Mouse (Mus musculus) right cerebral cortex, postnatal 14 days (tissue): Measurements from ENCODE around the gene 5430402E10Rik.
"Not testable (repeated sequence)": the region's sequence is repeated elsewhere in the genome, so short reads cannot be mapped to it uniquely, and the experiment has no call there.

Experiments used
- DNase-seq: peaks from one replicate; pipeline ENCODE4 v3.0.0; 2022

Gene 5430402E10Rik

GRCm38 (mm10) chrX:77924962-77925361, at the start of gene 5430402E10Rik:
Gene 5430402E10Rik, minus strand, starts transcription at chrX:77925062.
- DNase-seq: not testable (repeated sequence)

DNA sequence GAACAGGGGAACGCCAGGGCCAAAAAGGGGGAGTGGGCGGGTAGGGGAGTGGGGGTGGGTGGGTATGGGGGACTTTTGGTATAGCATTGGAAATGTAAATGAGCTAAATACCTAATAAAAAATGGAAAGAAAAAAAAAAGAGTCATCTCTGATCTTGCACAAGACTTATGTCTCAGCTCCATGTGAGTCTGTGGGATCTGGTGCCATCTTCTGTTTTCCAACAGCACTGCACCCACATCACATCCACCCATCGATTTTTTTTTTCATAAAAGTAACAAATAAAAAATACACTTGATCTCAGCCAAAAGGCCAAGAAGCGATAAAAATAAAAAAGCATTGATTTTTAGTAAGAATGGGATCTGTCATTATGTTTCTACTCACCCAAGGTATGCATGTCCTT, 44.8 kb downstream of the 5430402E10Rik start:
- not testable (repeated sequence) for DNase-seq
